Mouse (Mus musculus) limb, embryonic 14.5 days (tissue): ENCODE results near the gene Mef2d. TPM values are rescaled to one million over a fixed set of nuclear protein-coding genes. Genes with fewer than 3 reads are reported as not detected.

Experiments used
- ATAC-seq: fragments of 200-750 bp; cut with Nextera tagmentation; 2 replicates; pipeline ENCODE4 v1.8.0; 2017; ENCODE audit warnings: low read depth, moderate number of reproducible peaks, moderate TSS enrichment; ENCODE audit not compliant: low FRiP score
- DNase-seq: peaks from one replicate; pipeline ENCODE4 v3.0.0-alpha.2; 2015; ENCODE audit warnings: low spot score
- H3K27ac ChIP-seq: fragments of 300-500 bp; sonication (generic); replicated peaks from 2 replicates; pipeline ENCODE4 v1.5.1; 2014; ENCODE audit warnings: low read depth, mild to moderate bottlenecking, low read length, moderate library complexity, mixed read lengths
- H3K27me3 ChIP-seq: fragments of 300-500 bp; sonication (generic); 2 replicates; pipeline ENCODE4 v1.6.1; 2014; ENCODE audit warnings: low read length, mixed read lengths; ENCODE audit not compliant: control insufficient read depth, insufficient read depth
- H3K36me3 ChIP-seq: fragments of 300-500 bp; sonication (generic); 2 replicates; pipeline ENCODE4 v1.6.1; 2014; ENCODE audit warnings: mild to moderate bottlenecking, low read length, moderate library complexity, mixed read lengths; ENCODE audit not compliant: control insufficient read depth, insufficient read depth
- H3K4me1 ChIP-seq: fragments of 300-500 bp; sonication (generic); 2 replicates; pipeline ENCODE4 v1.6.1; 2014; ENCODE audit warnings: antibody characterized with exemption, low read length, mixed read lengths; ENCODE audit not compliant: control insufficient read depth, insufficient read depth
- H3K4me2 ChIP-seq: fragments of 300-500 bp; sonication (generic); replicated peaks from 2 replicates; pipeline ENCODE4 v1.6.1; 2014; ENCODE audit warnings: low read depth, mild to moderate bottlenecking, low read length, moderate library complexity; ENCODE audit not compliant: severe bottlenecking
- H3K4me3 ChIP-seq: fragments of 300-500 bp; sonication (generic); replicated peaks from 2 replicates; pipeline ENCODE4 v1.5.1; 2014; ENCODE audit warnings: low read length
- H3K9ac ChIP-seq: fragments of 300-500 bp; sonication (generic); 2 replicates; pipeline ENCODE4 v1.6.1; 2014; ENCODE audit warnings: mild to moderate bottlenecking, low read depth, low read length, moderate library complexity; ENCODE audit not compliant: severe bottlenecking
- H3K9me3 ChIP-seq: fragments of 300-500 bp; sonication (generic); 2 replicates; pipeline ENCODE4 v1.6.1; 2016; ENCODE audit warnings: low read length; ENCODE audit not compliant: control insufficient read depth
- POLR2A ChIP-seq: fragments of 200-500 bp; IDR thresholded peaks from 2 replicates; pipeline ENCODE4 v1.8.0; 2012; ENCODE audit warnings: inconsistent platforms, mild to moderate bottlenecking, moderate library complexity, borderline replicate concordance; ENCODE audit not compliant: insufficient read depth, insufficient read length; ENCODE audit errors: extremely low read depth
- WGBS: fragments of 180-500 bp; shearing (Covaris S2); extraction: QIAGEN DNeasy Blood & Tissue Kit; methylation state at CpG from one replicate; pipeline ENCODE4 v1.1.7; 2014; 5-methylcytosine and 5-hydroxymethylcytosine counted together
- polyA plus RNA-seq, 2 experiments: library from polyadenylated mRNA; depleted of rRNA in 1 of 2; stranded (reverse) in 1 of 2; unstranded in 1 of 2; fragments of >200 nt; fragmentation: Nextera tagmentation in 1 of 2; extraction: Ambion mirVana in 1 of 2; gene quantifications; 2 replicates each; pipeline versions ENCODE4 v1.2.1 to v1.2.3; 2012 to 2014

Mef2d gene
- polyA plus RNA-seq, 2 experiments = 29.6 to 58.7 TPM

GRCm38 (mm10) chr3:88102196-88102595 is 40.0 kb upstream of the Mef2d start:
- ATAC-seq = no peak
- 89% methylated on average over 6 of the region's 6 CpGs for WGBS
- Histone ChIP-seq H3K4me1 (no peaks in the 10 kb centered on the region), H3K4me2 (no peak overlapping the region), H3K36me3 (peaks cover 72% of the 10 kb centered on the region), H3K4me3 (no peak overlapping the region), H3K27ac (no peak overlapping the region), H3K27me3 (no peaks in the 10 kb centered on the region), H3K9ac (no peak overlapping the region), H3K9me3 (no peaks in the 10 kb centered on the region)
- DNase-seq = no peak
- TF ChIP-seq POLR2A = no peak

GRCm38 (mm10) chr3:88102611-88103010 is 39.6 kb upstream of the Mef2d start:
- WGBS = 77% methylated on average over 6 of the region's 6 CpGs
- no peak for ATAC-seq

GRCm38 (mm10) chr3:88106126-88106525 is 36.0 kb upstream of the Mef2d start:
- 85% methylated on average over 4 of the region's 4 CpGs for WGBS
- no peak overlapping the region for H3K4me2 ChIP-seq
- H3K27me3 ChIP-seq = no peaks in the 10 kb centered on the region
- DNase-seq = no peak
- TF ChIP-seq POLR2A = no peak
- H3K27ac ChIP-seq = no peak overlapping the region
- peaks cover 73% of the 10 kb centered on the region for H3K36me3 ChIP-seq
- no peaks in the 10 kb centered on the region for H3K4me1 ChIP-seq
- no peak overlapping the region for H3K4me3 ChIP-seq
- no peak overlapping the region for H3K9ac ChIP-seq
- H3K9me3 ChIP-seq = no peaks in the 10 kb centered on the region
- ATAC-seq = no peak

More at GRCm38 (mm10) chr3:88102611-88103010, 39.6 kb upstream of the Mef2d start:
- H3K27me3 ChIP-seq = no peaks in the 10 kb centered on the region
- no peak overlapping the region for H3K9ac ChIP-seq
- H3K27ac ChIP-seq = 0 out of 2 replicates have a peak overlapping the region, but pooled peaks have one; percentile 13
- H3K36me3 ChIP-seq = peaks cover 72% of the 10 kb centered on the region
- no peaks in the 10 kb centered on the region for H3K4me1 ChIP-seq
- TF ChIP-seq POLR2A = no peak
- H3K4me2 ChIP-seq = no peak overlapping the region
- no peak overlapping the region for H3K4me3 ChIP-seq
- no peaks in the 10 kb centered on the region for H3K9me3 ChIP-seq
- no peak for DNase-seq

GRCm38 (mm10) chr3:88109126-88109525 is 33.0 kb upstream of the Mef2d start:
- ATAC-seq = no peak
- Histone ChIP-seq H3K4me1 (no peaks in the 10 kb centered on the region), H3K9ac (no peak overlapping the region), H3K4me2 (no peak overlapping the region), H3K27me3 (no peaks in the 10 kb centered on the region), H3K9me3 (no peaks in the 10 kb centered on the region), H3K27ac (no peak overlapping the region), H3K4me3 (no peak overlapping the region), H3K36me3 (peaks cover 64% of the 10 kb centered on the region)
- no peak for DNase-seq
- TF ChIP-seq POLR2A = no peak
- 98% methylated on average over 4 of the region's 6 CpGs for WGBS

- ATAC-seq (no peak), DNase-seq (no peak)
- TF ChIP-seq POLR2A = no peak
- Histone ChIP-seq H3K4me3 (no peak overlapping the region), H3K36me3 (peaks cover 77% of the 10 kb centered on the region), H3K4me1 (no peaks in the 10 kb centered on the region), H3K9ac (no peak overlapping the region), H3K27ac (no peak overlapping the region), H3K4me2 (no peak overlapping the region), H3K9me3 (no peaks in the 10 kb centered on the region), H3K27me3 (no peaks in the 10 kb centered on the region)
- 95% methylated on average over 12 of the region's 12 CpGs for WGBS
These were observed 27.8 kb upstream of the Mef2d start for GRCm38 (mm10) chr3:88114396-88114795.

GRCm38 (mm10) chr3:88120117-88120651 is 22.0 kb upstream of the Mef2d start:
- H3K36me3 ChIP-seq = peaks cover 55% of the 10 kb centered on the region
- H3K9me3 ChIP-seq = no peaks in the 10 kb centered on the region
- DNase-seq = no peak
- no peak overlapping the region for H3K4me2 ChIP-seq
- no peaks in the 10 kb centered on the region for H3K4me1 ChIP-seq
- no peak overlapping the region for H3K27ac ChIP-seq
- 92% methylated on average over 19 of the region's 19 CpGs for WGBS
- H3K27me3 ChIP-seq = no peaks in the 10 kb centered on the region
- H3K4me3 ChIP-seq = no peak overlapping the region
- no peak for ATAC-seq
- no peak for TF ChIP-seq POLR2A
- H3K9ac ChIP-seq = no peak overlapping the region
